Mouse (Mus musculus): ENCODE data around the gene Mylk. TPM values are rescaled to one million over a fixed set of nuclear protein-coding genes. Genes with fewer than 3 reads are reported as not detected.
"Not testable (repeated sequence)": the region's sequence is repeated elsewhere in the genome, so short reads cannot be mapped to it uniquely, and the experiment has no call there.

The Mylk gene
- total RNA-seq, 2 experiments from 2014 or later: 34.0 to 36.3 TPM

- no peak for DNase-seq
Observed at GRCm38 (mm10) chr16:34770127-34770526, 25.1 kb downstream of the Mylk start.

- no peak for DNase-seq
Observed at GRCm38 (mm10) chr16:34772445-34773032, 27.5 kb downstream of the Mylk start.

DNA sequence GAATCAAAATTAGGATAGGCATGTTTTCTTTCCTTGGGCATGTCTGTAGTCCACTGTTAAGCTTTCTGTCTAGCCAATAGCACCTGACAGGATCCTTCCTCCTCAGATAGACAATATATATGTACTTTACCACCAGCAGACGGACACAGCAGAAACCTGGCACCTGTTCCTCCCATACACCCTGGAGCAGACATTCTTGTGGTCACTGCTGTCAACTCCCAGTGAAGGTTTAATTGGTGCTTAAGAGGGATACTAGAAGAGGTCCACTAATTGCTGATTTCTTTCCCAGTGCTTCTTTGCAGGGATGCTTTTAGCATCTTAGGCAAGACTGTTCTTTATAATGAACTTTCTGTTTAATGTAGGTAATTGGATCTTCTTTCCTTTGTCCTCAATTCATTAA lies 37.4 kb downstream of the Mylk start:
- DNase-seq: no peak

DNA sequence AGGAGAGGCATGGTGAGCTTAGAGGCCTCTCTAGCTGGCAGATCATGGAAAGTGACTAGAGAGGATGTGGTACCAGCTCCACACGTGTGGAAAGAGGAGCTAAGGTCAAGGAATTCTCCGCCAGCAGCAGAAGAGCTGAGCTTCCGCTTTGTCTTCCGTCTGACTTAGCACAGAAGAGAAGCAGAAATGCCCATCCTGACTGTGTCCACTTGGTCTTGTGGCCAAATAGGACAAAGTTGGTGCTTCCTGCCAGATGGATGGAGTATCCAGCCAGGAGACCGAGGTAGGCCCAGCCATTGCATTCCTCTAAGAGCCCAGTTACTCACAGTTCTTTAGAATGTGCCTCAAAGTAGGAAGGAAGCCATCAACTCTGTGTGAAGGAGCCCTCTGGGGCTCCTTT lies 38.5 kb downstream of the Mylk start:
- no peak for DNase-seq

GRCm38 (mm10) chr16:34784675-34785074 lies 39.7 kb downstream of the Mylk start:
- no peak for DNase-seq

DNA sequence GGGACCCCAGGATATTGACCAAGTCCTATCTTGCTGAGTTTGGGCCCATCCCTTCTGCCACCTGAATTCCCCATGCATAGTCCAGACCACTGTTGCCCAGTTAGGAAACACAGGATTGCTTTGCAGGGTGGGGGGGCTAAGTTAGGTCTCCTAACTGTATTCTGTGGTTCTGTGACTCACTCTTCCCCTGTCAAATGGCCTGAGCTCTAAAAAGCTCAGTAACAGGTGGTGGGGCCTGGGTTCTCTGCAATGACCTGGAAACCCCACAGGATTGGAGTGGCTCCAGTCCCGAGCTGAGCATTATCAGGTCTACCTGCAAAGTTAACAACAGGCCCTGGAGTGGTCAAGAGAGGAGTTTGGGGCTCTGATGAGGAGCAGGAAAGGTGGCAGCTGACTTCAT lies 47.5 kb downstream of the Mylk start:
- no peak for DNase-seq

DNA sequence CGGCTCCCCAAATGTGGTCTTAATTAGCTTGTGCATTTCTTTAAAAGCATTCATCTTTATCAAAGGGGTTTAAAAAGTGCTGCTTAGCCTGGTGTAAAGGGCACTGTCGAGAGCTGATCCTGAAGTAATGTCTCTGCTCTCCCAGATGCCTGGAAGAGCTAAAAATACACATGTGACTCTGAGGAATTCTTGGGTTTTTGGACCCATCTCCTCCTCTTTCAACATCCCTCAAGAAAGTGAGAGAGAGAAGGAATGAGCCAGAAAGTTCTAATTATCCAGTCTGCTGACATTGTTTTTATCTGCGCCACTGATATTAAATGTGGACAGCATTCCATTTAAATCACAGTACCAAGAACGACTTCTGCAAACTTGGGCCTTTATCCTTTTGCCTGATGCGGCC lies 48.0 kb downstream of the Mylk start:
- peak; percentile 5 to 11 for DNase-seq

- no peak for DNase-seq
Observed at GRCm38 (mm10) chr16:34801222-34801621, 56.2 kb downstream of the Mylk start.

DNA sequence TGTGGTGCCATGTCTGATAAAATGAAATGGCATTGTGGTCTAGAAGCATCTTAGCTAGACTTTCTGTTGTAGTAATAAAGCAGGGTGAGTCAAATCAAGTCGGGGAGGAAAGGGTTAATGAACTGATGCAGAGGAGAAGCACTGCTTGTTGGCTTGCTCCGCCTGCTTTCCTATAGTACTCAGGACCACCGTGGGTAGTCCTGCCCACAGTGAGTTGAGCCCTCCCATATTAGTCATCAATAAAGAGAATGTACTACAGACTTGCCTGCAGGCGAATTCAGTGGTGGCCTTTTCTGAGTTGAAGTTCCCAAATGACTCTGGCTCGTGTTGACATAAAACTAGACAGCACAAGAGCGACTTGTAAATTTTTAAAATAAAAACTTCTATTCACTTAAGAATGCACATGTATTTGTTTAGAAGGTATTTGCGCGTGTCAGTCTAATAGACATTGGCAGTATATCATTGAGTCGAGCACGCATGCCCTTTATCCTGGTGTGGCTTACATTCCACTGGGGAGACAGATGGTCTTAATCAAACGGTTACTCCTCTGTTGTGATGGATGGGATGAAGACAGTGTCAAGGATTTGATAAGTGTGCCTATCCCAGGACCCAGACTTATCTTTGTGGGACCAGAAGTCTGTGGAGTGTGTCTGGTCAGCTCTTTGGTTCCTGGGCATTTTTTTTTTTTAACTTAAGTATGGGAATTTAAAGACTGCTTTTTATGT lies 59.4 kb downstream of the Mylk start:
- DNase-seq: no peak

GRCm38 (mm10) chr16:34806883-34807767 lies 62.1 kb downstream of the Mylk start:
- peak; percentile 68 to 69 for DNase-seq

- no peak for DNase-seq
Observed at GRCm38 (mm10) chr16:34807768-34808275, 62.8 kb downstream of the Mylk start.

DNA sequence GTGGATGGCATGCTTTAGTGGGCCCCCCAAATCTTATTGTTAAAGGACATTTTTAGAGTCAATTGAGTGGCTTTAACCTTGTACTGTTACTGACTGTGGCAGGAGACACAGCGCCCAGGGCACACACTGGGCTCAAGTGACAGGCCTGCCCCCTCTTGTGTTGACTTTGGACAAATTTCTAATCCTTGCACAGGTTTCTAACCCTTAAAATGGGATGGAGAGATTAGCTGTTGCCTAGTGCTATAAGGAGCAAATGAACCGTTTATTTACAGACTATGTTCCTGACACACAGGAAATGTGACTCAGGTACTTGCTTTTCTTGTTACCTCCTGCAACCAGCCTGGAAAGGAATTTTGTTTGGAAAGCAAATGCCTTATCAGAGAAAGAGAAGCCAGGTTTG lies 67.2 kb downstream of the Mylk start:
- DNase-seq: no peak

DNA sequence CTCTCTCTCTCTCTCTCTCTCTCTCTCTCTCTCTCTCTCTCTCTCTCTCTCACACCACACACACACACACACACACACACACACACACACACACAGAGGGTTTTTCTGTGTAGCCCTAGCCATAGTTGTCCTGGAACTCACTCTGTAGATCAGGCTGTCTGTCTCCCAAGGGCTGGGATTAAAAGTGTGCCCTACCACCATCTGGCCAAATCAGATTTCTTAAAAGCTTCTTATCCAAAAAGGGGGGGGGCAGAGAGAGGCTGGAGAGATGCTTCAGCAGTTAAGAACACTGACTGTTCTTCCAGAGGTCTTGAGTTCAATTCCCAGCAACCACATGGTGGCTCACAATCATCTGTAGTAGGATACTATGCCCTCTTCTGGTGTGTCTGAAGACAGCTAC lies 68.2 kb downstream of the Mylk start:
- DNase-seq: not testable (repeated sequence)

DNA sequence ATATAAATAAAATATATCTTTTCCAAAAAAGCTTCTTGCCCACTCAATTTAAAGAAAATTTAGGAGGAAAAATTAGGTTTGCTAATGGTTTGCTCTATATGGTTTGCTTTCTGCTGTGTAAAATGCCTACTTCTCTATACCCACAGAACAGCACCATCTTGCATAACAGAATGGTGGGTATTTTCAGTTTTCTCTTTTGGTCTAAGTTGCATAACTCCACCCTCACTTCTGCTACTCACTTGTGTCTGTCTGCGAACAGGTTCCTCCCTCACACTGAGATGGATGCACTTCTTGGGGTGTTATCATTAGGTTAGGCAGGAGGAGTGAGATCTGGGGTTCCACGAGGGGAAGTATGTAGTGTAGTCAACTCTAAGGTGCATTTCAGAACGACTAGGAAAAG lies 68.6 kb downstream of the Mylk start:
- DNase-seq: no peak

GRCm38 (mm10) chr16:34814612-34815011 lies 69.6 kb downstream of the Mylk start:
- DNase-seq: no peak

- no peak for DNase-seq
Observed at GRCm38 (mm10) chr16:34816548-34816947, 71.5 kb downstream of the Mylk start.

DNA sequence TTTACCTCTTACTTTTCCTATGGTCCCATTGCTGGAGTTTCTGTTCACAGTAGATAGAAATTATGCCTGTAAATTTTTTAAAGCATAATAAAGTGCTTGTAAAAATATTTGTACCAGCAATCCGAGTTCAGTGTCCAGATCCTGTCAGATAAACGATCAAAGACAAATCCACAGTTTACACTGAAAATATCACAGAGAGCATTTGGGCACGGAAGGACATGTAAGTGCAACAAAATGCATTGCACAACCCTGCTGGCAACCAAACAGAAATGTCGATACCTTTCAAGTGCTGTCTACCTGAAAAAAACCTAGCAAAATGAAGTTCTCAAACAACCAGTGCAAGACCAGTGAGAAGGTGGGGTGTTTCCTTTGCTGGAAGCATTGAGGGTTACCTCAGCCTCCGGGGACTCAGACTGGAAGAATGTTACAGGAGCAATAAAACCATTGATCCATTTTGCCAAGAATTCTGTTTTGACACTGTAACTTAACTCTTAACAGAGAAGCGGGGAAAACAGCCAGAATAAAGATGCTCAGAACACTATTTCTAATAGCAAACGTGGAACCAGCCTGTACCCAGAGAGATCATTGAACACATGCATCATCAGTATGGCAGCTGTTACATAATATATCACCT lies 80.2 kb downstream of the Mylk start:
- DNase-seq: no peak

- no peak for DNase-seq
Observed at GRCm38 (mm10) chr16:34834477-34834876, 89.5 kb downstream of the Mylk start.

GRCm38 (mm10) chr16:34839004-34839703 lies 94.1 kb downstream of the Mylk start:
- DNase-seq: no peak

DNA sequence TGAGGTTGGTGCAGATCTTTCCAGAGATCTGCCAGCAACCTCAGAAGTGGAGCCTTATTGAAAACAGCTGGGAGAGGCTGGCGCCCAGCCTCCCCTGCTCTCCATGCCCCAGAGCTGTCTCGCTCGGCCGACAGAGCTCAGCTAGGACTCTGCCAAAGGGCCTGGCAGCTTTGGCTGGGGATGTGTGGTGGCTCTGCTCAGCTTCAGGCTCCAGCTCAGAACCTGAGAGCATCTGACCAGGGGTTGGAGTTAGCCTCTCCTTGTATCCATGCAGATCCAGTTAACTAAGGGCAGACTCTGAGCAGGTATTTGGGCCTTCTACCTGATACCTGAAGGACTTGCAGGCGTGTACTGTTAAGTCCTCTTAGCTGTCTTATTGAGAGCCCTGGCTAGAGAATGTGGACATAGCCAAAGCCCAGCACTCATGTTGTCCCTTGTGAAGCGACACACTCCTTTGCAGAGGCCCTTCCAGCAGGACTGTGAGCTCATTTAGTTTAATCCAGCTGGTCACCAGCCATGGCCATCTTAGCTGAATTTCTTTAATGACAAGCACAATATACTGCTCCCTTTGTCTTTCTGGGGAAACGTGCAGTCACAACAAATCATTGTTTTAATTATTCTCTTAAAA lies 94.8 kb downstream of the Mylk start:
- no peak for DNase-seq

GRCm38 (mm10) chr16:34844783-34845182 lies 99.8 kb downstream of the Mylk start:
- no peak for DNase-seq
